Mouse (Mus musculus): ENCODE measurements around the gene Scaf11.

DNA sequence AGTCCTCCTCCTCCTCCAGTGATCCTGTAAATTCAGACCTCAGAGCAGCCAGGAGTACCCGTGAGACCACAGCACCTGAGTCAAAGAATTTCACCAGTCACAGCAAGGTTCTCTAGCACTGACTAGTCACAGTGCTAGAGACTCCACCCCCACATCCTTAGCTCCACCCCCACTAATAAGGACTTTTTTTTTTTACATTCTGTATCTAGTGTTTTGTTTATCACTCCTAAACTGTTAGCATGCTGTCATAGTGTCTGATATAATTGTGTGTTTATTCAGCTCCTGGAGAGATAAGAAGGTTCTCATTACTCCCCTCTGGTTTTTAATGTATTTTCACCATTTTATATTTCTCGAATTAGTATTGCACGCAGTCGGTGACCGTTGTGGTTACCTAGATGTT, 29.5 kb upstream of the Scaf11 start:
- TF ChIP-seq GATA1 (IDR thresholded peaks at IDR 0.05; ENCODE audit: borderline replicate concordance, low read length) = no peak
- TF ChIP-seq FLI1 (IDR thresholded peaks at IDR 0.05; ENCODE audit: low read length) = no peak
